Mouse (Mus musculus) embryonic facial prominence, embryonic 10.5 days (tissue): Measurements from ENCODE around the gene Klhl26. TPM values are rescaled to one million over a fixed set of nuclear protein-coding genes. Genes with fewer than 3 reads are reported as not detected.

Experiments used
- DNase-seq: peaks from one replicate; pipeline ENCODE4 v3.0.0-alpha.2; 2017; ENCODE audit warnings: low spot score
- H3K27ac ChIP-seq: fragments of 300-500 bp; sonication (generic); replicated peaks from 2 replicates; pipeline ENCODE4 v1.5.1; 2016; ENCODE audit warnings: mild to moderate bottlenecking
- H3K27me3 ChIP-seq: fragments of 300-500 bp; sonication (generic); replicated peaks from 2 replicates; pipeline ENCODE4 v1.6.1; 2016; ENCODE audit warnings: low read depth, mild to moderate bottlenecking; ENCODE audit not compliant: poor library complexity, severe bottlenecking
- H3K36me3 ChIP-seq: fragments of 300-500 bp; sonication (generic); replicated peaks from 2 replicates; pipeline ENCODE4 v1.6.1; 2016; ENCODE audit warnings: mild to moderate bottlenecking, moderate library complexity
- H3K4me1 ChIP-seq: fragments of 300-500 bp; sonication (generic); 2 replicates; pipeline ENCODE4 v1.6.1; 2016
- H3K4me3 ChIP-seq: fragments of 300-500 bp; sonication (generic); 2 replicates; pipeline ENCODE4 v1.5.1; 2016; ENCODE audit warnings: mild to moderate bottlenecking, moderate library complexity
- H3K9me3 ChIP-seq: fragments of 300-500 bp; sonication (generic); 2 replicates; pipeline ENCODE4 v1.6.1; 2016; ENCODE audit warnings: mild to moderate bottlenecking
- WGBS: fragments of 180-500 bp; shearing (Covaris S2); methylation state at CpG from one replicate; pipeline ENCODE4 v1.1.7; 2016; 5-methylcytosine and 5-hydroxymethylcytosine counted together
- polyA plus RNA-seq: library from polyadenylated mRNA; unstranded; fragments of >200 nt; fragmentation: Nextera tagmentation; extraction: Ambion mirVana; gene quantifications from 2 replicates; pipeline ENCODE4 v1.2.1, GENCODE M21; 2016

Gene Klhl26
- polyA plus RNA-seq, 1 experiment from 2014 or later, result 24.1 TPM

DNA sequence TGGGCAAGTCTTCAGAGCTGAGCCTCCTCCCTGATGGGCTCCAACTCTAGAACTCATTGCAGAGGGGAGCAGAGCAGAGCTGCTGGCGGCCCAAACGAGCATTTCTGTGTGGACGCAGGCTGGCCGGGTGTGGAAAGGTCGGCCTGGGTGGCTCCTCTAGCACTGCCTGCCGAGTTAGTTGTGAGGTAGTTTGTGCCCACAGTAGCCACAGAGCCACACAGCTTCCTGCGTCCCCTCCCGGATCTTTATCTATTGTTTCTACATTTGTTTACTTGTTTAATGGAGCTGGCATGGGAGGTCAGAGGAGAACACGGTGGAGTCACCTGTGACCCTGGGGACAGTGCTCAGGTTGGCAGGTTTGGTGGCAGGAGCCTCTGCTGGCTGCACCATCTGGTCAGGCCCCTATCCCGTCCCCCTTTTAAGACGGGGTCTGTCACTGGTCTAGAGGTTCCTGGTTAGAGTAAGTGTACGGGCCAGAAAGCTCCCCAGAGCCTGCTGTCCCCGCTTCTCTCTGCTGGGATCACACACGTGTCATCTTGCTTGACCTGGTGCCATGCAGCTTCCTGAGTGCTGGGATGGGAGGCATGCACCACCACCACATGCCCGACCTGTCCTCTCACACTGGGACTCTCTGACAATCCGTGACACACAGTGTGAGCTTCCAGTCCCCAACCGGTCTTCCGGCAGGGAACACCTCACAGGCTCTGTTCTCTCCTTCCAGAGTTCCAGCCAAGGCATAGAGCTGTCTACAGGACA, 55.2 kb downstream of the Klhl26 start:
- Histone ChIP-seq H3K36me3 (no peaks in the 10 kb centered on the region), H3K27ac (0 out of 2 replicates have a peak overlapping the region, but pooled peaks have one; percentile 25)
- whole genome bisulfite sequencing, result 80% methylated on average over 18 of the region's 18 CpGs

DNA sequence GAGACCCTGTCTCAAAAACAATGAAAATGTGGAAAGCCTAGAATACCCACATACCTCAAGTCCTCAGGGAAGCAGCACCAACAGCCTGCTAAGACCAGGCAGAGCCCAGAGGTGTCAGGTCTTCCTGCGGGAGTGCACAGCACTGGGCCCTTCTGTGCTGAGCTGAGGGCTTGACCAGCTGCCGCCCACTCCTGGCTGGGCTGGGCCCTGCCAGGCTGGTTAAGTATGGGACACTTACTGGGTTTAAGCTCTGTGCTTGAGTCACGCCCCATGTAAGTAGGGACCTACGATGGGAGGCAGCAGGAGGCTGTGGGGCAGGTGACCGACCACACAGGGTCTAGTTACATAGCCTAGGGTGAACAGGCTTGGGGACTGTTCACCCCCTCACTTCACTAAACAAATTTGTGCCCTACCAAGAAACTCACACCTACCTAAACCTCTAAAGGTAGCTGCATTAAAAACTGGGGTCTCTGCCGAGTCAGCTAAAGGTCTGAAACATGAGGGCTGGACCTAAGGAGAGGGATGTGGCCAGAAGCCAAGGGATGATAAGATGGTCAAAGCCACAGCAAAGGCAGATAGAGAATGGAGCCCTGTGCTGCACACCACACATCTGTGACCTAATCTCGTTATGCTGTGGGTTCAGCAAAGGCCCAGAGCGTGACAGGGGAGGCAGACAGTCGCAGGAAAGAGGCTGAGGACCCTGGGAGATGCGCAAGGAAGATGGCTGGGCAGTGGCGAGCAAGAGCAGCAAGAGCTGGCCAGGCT, 56.7 kb downstream of the Klhl26 start:
- H3K4me1 ChIP-seq, result peaks cover 57% of the 10 kb centered on the region
- H3K27ac ChIP-seq, result peak overlapping the region; percentile 59; the same call in 1 of the 2 replicates
- H3K27me3 ChIP-seq, result 0 out of 2 replicates have a peak, but pooled peaks cover 7% of the 10 kb centered on the region
- H3K4me3 ChIP-seq, result no peak overlapping the region
- no peaks in the 10 kb centered on the region for H3K9me3 ChIP-seq
- H3K36me3 ChIP-seq, result no peaks in the 10 kb centered on the region
- DNase-seq, result no peak
- 83% methylated on average over 11 of the region's 11 CpGs for WGBS

More for the DNA sequence above, 55.2 kb downstream of the Klhl26 start:
- H3K4me3 ChIP-seq, result no peak overlapping the region
- H3K9me3 ChIP-seq, result no peaks in the 10 kb centered on the region
- 0 out of 2 replicates have a peak, but pooled peaks cover 7% of the 10 kb centered on the region for H3K27me3 ChIP-seq
- no peak for DNase-seq
- peaks cover 47% of the 10 kb centered on the region for H3K4me1 ChIP-seq

DNA sequence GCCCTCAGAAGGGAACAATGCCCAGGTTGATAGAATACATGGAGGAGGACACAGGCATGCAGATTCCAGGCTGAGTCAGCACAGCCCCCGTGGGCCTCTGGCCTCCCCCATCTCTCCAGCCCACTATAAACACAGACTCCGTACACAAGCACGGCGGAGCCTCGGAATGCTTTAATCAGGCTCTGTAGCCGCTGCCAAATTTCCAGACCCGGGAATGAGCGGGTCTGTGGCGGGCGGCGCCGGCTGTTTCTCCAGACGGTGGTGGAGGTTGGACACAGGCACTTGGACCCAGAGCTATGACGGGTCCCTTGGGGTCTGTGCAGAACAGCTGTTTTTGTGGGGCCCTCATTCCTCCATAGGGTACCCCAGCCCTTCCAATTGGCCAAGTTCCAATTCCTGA, 57.8 kb downstream of the Klhl26 start:
- no peak overlapping the region for H3K4me3 ChIP-seq
- H3K36me3 ChIP-seq, result no peaks in the 10 kb centered on the region; the same call in 1 of the 2 replicates
- peaks cover 57% of the 10 kb centered on the region for H3K4me1 ChIP-seq
- no peaks in the 10 kb centered on the region for H3K9me3 ChIP-seq
- peak; percentile 37 for DNase-seq
- 0 out of 2 replicates have a peak, but pooled peaks cover 7% of the 10 kb centered on the region for H3K27me3 ChIP-seq
- WGBS, result 79% methylated on average over 14 of the region's 14 CpGs
- H3K27ac ChIP-seq, result no peak overlapping the region

DNA sequence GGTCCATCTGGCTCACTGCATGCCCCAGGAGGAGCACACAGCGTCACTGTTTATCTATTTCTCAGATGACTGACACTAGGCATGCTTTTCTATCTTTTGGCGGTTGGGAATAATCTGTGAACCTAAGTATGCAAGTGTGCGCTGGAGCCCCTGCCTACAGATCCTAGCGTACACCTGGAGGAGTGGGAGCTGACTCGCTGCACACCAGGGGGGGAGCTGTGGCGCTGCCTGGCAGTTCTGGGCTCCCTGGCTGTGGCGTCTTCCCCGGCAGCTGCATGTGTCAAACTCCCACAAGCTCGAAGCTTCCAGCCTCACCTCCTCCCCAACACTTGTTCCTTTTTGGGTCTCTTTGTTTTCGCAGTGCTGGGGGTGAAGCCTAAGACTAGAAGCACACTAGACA, 58.9 kb downstream of the Klhl26 start:
- 0 out of 2 replicates have a peak, but pooled peaks cover 7% of the 10 kb centered on the region for H3K27me3 ChIP-seq
- peaks cover 57% of the 10 kb centered on the region for H3K4me1 ChIP-seq
- no peak overlapping the region for H3K4me3 ChIP-seq
- WGBS, result 53% methylated on average over 10 of the region's 10 CpGs
- no peak overlapping the region for H3K27ac ChIP-seq
- peaks cover 5% of the 10 kb centered on the region; the same call in 1 of the 2 replicates for H3K36me3 ChIP-seq
- no peaks in the 10 kb centered on the region for H3K9me3 ChIP-seq
- DNase-seq, result no peak

DNA sequence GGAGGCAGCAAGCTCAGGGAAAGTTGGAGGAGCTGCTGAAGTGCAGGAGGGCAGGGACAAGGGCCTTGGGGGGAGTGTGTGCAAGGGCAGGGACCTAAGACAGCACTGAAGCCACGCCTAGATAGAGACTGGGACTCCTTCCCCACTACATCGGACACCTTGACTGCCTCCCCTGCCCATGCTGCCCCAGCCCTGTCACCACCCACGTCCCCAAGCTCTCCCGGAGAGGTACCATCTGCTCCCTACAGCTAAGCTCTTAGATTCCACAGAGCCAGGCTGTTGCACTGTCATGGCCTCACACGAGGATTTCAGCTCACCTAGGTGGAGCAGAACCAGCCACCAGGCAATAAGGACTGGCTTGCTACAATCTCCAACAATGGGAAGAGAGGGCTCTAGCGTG, 59.8 kb downstream of the Klhl26 start:
- WGBS, result 51% methylated on average over 6 of the region's 6 CpGs
- H3K4me1 ChIP-seq, result peaks cover 56% of the 10 kb centered on the region
- peak overlapping the region; percentile 49; the same call in 1 of the 2 replicates for H3K27ac ChIP-seq
- 0 out of 2 replicates have a peak, but pooled peaks cover 7% of the 10 kb centered on the region for H3K27me3 ChIP-seq
- H3K4me3 ChIP-seq, result no peak overlapping the region
- H3K9me3 ChIP-seq, result no peaks in the 10 kb centered on the region
- H3K36me3 ChIP-seq, result peaks cover 8% of the 10 kb centered on the region; the same call in 1 of the 2 replicates
- DNase-seq, result no peak

DNA sequence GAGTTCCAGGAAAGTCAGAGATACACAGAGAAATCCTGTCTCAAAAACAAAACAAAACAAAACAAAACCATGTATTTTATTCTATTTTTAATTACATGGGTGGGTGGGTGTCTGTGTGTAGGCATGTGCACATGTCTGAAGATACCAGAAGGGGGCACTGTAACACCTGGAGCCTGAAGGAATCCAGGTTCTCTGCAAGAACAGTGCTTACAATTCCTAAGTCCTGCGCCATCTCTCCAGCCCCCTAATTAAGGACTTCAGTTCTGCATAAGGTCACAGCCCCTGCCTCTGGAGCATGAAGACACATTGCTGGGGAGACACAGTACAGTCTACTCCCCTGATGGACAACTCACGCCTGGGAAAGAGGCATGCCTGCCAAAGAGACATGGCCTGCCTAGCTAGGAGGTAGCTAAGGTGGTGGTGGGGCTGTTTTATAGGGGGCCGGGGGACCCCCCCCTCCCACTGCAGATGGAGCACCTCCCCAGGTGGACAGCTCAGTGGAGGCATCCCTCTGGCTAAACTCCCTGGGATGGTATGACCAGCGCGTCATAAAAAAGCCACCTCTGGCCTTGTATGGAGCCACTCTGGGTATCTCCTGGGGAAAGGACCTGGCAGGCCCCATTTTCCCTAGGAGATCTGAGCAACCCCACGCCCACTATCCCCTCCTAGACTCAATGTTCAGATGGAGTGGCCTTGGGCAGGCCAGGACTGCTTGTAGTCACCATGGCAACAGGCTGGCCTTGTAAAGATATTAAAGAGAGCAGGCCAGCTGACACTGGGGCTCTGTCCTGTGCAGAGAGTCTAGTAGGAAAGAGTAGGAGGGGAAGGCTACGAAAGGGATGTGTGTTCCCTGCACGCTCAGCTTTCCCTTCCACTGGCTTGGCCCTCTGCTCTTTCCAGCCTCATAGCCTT, 61.0 kb downstream of the Klhl26 start:
- H3K27ac ChIP-seq, result 0 out of 2 replicates have a peak overlapping the region, but pooled peaks have one; percentile 8

DNA sequence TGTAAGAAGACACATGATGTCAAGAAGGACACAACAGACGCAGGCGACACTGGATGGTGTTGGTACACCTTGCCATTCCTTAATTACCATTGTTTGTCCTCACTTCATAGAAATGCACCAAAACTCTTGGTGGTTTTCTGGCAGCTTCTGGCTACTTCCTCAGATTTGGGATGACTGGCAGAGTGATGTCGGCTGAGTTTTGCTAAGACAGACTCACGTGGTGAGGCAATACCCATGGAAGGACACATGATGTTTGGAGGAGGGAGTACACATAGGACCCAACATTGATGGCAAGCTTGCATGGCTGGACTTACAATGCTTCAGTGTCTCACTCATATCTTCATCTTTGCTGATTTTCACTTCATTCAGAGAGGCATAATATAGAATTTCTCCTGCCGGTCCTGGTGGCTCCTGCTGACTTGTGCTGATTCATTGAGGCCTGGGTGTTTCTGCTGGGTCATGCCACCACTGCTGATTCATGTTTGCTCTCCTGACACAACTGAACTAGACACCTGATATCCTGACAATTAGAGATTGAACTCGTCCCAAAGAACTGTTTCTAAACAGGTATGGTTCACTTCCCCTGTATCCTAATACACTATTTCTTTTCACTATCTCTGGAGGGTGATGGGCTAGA, 62.3 kb downstream of the Klhl26 start:
- H3K36me3 ChIP-seq, result peaks cover 11% of the 10 kb centered on the region; the same call in 1 of the 2 replicates
- H3K4me1 ChIP-seq, result peaks cover 44% of the 10 kb centered on the region
- no peak overlapping the region for H3K4me3 ChIP-seq
- 89% methylated on average over 6 of the region's 6 CpGs for WGBS
- H3K27me3 ChIP-seq, result 0 out of 2 replicates have a peak, but pooled peaks cover 7% of the 10 kb centered on the region
- H3K27ac ChIP-seq, result no peak overlapping the region
- DNase-seq, result no peak
- no peaks in the 10 kb centered on the region for H3K9me3 ChIP-seq

More for the DNA sequence above, 61.0 kb downstream of the Klhl26 start:
- peaks cover 48% of the 10 kb centered on the region for H3K4me1 ChIP-seq
- 0 out of 2 replicates have a peak, but pooled peaks cover 7% of the 10 kb centered on the region for H3K27me3 ChIP-seq
- H3K4me3 ChIP-seq, result no peak overlapping the region
- peaks cover 11% of the 10 kb centered on the region; the same call in 1 of the 2 replicates for H3K36me3 ChIP-seq
- peak; percentile 57 for DNase-seq
- H3K9me3 ChIP-seq, result no peaks in the 10 kb centered on the region
- 66% methylated on average over 8 of the region's 8 CpGs for WGBS

DNA sequence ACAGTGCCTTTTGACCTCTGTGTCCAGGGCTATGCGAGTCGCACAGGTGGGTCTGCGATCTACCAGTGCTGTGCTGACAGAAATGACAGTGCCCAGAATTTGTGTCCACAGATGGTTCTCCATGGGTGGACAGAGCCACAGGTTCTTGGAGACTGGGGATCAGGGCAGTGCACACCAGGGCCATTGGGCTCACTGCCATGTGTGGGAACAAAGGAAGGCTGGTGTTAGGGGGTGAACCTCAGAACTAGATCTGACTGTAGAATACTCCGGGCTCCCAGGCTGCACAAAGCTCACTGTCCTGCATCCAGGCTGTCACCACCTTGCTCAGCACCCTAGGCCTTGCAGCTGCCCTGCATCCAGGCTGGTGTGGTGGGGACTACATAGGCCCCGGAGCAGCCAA, 66.5 kb downstream of the Klhl26 start:
- H3K27me3 ChIP-seq, result no peaks in the 10 kb centered on the region
- 92% methylated on average over 5 of the region's 5 CpGs for WGBS
- no peak overlapping the region for H3K27ac ChIP-seq
- no peak for DNase-seq
- H3K9me3 ChIP-seq, result no peaks in the 10 kb centered on the region
- H3K36me3 ChIP-seq, result peaks cover 11% of the 10 kb centered on the region; the same call in 1 of the 2 replicates
- peaks cover 40% of the 10 kb centered on the region for H3K4me1 ChIP-seq
- H3K4me3 ChIP-seq, result no peak overlapping the region

DNA sequence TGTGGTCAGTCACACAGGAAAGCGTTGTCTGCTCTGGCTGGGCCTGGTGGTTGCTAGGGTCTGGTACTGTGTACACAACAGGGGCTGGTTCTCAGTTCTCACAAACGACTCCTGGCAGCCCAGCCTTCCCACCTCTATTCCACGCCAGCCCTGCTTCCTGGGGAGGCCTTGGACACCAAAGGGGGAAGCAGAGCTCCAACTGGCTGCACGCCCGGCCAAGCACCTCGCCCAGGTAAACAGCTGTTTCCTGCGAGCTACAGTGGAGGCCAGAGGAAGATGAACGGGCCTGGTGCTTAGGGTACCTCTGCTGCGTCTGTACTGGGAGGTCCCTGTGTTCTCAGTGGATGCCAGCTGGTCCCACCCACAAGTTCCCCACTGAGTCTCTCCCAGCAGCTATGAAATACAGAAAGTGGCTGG, 67.3 kb downstream of the Klhl26 start:
- Histone ChIP-seq H3K27ac (peak overlapping the region; percentile 51; the same call in 1 of the 2 replicates), H3K4me1 (peaks cover 48% of the 10 kb centered on the region), H3K9me3 (no peaks in the 10 kb centered on the region), H3K27me3 (no peaks in the 10 kb centered on the region), H3K4me3 (no peak overlapping the region), H3K36me3 (peaks cover 14% of the 10 kb centered on the region)
- 74% methylated on average over 9 of the region's 9 CpGs for WGBS
- DNase-seq, result no peak

DNA sequence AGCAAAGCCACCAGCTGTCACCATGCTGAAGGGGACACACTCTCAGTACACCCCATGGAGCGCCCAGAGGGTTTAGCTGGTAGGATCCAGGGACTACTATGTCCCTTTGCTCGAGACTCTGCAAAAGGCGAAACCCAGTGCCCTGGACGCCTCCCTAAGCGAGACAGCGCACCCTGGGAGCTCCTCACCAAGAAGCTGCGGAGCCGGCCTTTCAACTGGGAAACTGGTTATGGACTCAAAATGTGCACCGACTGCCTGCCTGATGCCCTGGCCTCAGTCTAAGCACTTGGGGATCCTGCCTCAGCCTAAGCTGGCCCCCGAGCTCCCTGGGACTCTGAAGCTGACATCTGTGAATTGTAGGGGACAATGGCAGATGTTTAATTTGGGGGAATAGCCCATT, 67.7 kb downstream of the Klhl26 start:
- Histone ChIP-seq H3K4me3 (no peak overlapping the region), H3K36me3 (peaks cover 18% of the 10 kb centered on the region), H3K27ac (peak overlapping the region; percentile 51; the same call in 1 of the 2 replicates), H3K9me3 (no peaks in the 10 kb centered on the region), H3K4me1 (peaks cover 49% of the 10 kb centered on the region), H3K27me3 (no peaks in the 10 kb centered on the region)
- WGBS, result 78% methylated on average over 10 of the region's 10 CpGs
- DNase-seq, result no peak

DNA sequence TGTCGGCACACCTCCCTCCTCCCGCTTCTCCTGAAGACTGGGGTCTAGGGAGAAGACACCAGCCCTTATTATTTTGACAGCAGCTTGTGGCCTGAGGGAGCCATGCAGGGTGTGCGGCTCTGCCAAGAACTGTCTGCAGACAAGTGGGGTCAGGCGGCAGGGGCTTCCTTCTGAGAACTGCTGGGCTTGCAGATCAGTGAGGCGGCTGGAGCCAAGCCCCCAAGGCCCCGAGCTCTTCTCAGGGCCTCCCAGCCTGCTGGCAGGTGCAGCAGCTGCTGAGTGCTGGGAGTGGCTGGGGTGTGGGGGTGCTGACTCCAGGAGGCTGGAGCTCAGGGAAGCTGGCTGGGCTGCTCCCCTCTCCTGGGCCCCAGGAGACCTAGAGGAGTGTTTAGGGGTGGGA, 68.5 kb downstream of the Klhl26 start:
- Histone ChIP-seq H3K27ac (peak overlapping the region; percentile 51; the same call in 1 of the 2 replicates), H3K4me1 (peaks cover 49% of the 10 kb centered on the region)
- WGBS, result 51% methylated on average over 6 of the region's 6 CpGs

More for the DNA sequence above, 68.5 kb downstream of the Klhl26 start:
- DNase-seq, result peak; percentile 32
- Histone ChIP-seq H3K27me3 (no peaks in the 10 kb centered on the region), H3K9me3 (no peaks in the 10 kb centered on the region), H3K36me3 (peaks cover 20% of the 10 kb centered on the region), H3K4me3 (no peak overlapping the region)
